Mouse (Mus musculus) embryonic facial prominence, embryonic 11.5 days (tissue): Measurements from ENCODE around the gene Zc3hav1. TPM values are rescaled to one million over a fixed set of nuclear protein-coding genes. Genes with fewer than 3 reads are reported as not detected.

ENCODE experiments used
- ATAC-seq: fragments of 200-750 bp; cut with Nextera tagmentation; replicated peaks from 2 replicates; pipeline ENCODE4 v1.8.0; 2017; ENCODE audit warnings: low read depth; ENCODE audit not compliant: insufficient number of reproducible peaks, low FRiP score, low TSS enrichment
- DNase-seq: peaks from one replicate; pipeline ENCODE4 v3.0.0-alpha.2; 2015; ENCODE audit warnings: low spot score
- H3K27ac ChIP-seq: fragments of 300-500 bp; sonication (generic); replicated peaks from 2 replicates; pipeline ENCODE4 v1.5.1; 2014; ENCODE audit warnings: mild to moderate bottlenecking, low read depth, low read length, control low read depth
- H3K27me3 ChIP-seq: fragments of 300-500 bp; sonication (generic); 2 replicates; pipeline ENCODE4 v1.6.1; 2014; ENCODE audit warnings: mild to moderate bottlenecking, low read length, moderate library complexity, mixed read lengths; ENCODE audit not compliant: control insufficient read depth, insufficient read depth
- H3K36me3 ChIP-seq: fragments of 300-500 bp; sonication (generic); replicated peaks from 2 replicates; pipeline ENCODE4 v1.6.1; 2014; ENCODE audit warnings: low read depth, mild to moderate bottlenecking, low read length, moderate library complexity, mixed read lengths; ENCODE audit not compliant: control insufficient read depth, insufficient read depth
- H3K4me1 ChIP-seq: fragments of 300-500 bp; sonication (generic); 2 replicates; pipeline ENCODE4 v1.6.1; 2014; ENCODE audit warnings: low read length, mixed read lengths; ENCODE audit not compliant: control insufficient read depth, insufficient read depth
- H3K4me2 ChIP-seq: fragments of 300-500 bp; sonication (generic); 2 replicates; pipeline ENCODE4 v1.6.1; 2014; ENCODE audit warnings: low read depth, mild to moderate bottlenecking, control low read depth, low read length, moderate library complexity
- H3K4me3 ChIP-seq: fragments of 300-500 bp; sonication (generic); 2 replicates; pipeline ENCODE4 v1.5.1; 2014; ENCODE audit warnings: low read depth, low read length, control low read depth
- H3K9ac ChIP-seq: fragments of 300-500 bp; sonication (generic); replicated peaks from 2 replicates; pipeline ENCODE4 v1.6.1; 2014; ENCODE audit warnings: mild to moderate bottlenecking, control low read depth, low read length
- H3K9me3 ChIP-seq: fragments of 300-500 bp; sonication (generic); replicated peaks from 2 replicates; pipeline ENCODE4 v1.6.1; 2016; ENCODE audit warnings: mild to moderate bottlenecking, low read length, inconsistent platforms, mixed read lengths; ENCODE audit not compliant: control insufficient read depth
- WGBS: fragments of 180-500 bp; shearing (Covaris S2); extraction: QIAGEN DNeasy Blood & Tissue Kit; methylation state at CpG from one replicate; pipeline ENCODE4 v1.1.7; 2014; 5-methylcytosine and 5-hydroxymethylcytosine counted together
- polyA plus RNA-seq: library from polyadenylated mRNA; unstranded; fragments of >200 nt; fragmentation: Nextera tagmentation; extraction: Ambion mirVana; gene quantifications from 2 replicates; pipeline ENCODE4 v1.2.1, GENCODE M21; 2014

Zc3hav1 gene
- polyA plus RNA-seq, 1 experiment from 2014 or later = 1.8 TPM

DNA sequence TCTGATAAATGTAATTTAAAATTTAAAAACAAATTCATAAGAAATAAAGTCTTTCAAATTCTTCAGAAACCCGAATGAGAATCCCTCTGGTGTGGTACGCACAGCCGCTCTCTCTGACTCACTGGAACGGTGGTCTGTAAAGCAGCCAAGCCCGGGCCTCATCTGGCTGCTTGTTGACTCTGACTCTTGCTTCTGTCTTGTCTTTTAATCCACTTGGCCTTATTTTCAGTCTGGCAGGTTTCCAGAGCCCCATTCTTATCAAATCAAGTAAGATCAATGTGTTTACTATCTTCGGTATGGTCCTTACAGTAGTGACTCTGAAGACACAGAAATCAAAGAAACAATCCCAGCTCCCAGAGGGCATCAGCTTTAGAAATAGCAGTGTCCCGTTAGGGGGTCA lies 1.5 kb upstream of the Zc3hav1 start:
- Histone ChIP-seq H3K27me3 (peaks cover 41% of the 10 kb centered on the region), H3K27ac (no peak overlapping the region), H3K9me3 (no peaks in the 10 kb centered on the region), H3K4me2 (no peak overlapping the region), H3K4me3 (no peak overlapping the region), H3K36me3 (no peaks in the 10 kb centered on the region), H3K4me1 (no peaks in the 10 kb centered on the region; the same call in 1 of the 2 replicates), H3K9ac (no peak overlapping the region)
- 3% methylated on average over 7 of the region's 7 CpGs for WGBS
- no peak for ATAC-seq
- DNase-seq = no peak

DNA sequence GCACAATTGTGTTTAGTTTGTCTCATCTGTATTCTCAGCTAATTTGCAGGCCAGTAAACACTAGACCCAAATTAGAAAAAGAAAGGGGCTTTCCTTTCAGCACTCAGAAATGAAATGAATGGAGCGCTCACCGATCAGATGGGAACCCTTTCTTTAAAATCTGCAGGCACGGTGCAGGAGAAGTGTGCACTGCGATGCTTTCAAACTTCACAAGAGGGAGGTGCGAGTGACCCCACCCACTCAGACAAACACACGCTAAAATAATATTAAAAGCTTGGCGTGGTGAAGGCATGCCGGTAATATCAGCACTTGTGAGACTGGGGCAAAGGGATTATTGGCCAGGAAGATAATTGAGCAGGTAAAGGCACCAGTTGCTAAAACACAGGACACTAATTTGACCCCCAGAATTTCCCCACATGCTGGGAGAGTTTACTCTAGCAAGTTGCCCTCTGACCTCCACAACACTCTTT lies 986 bp upstream of the Zc3hav1 start:
- H3K27me3 ChIP-seq = peaks cover 41% of the 10 kb centered on the region
- H3K4me1 ChIP-seq = no peaks in the 10 kb centered on the region; the same call in 1 of the 2 replicates
- H3K9ac ChIP-seq = no peak overlapping the region
- no peaks in the 10 kb centered on the region for H3K36me3 ChIP-seq
- H3K4me2 ChIP-seq = no peak overlapping the region
- DNase-seq = peak; percentile 10
- WGBS = 3% methylated on average over 8 of the region's 8 CpGs
- H3K27ac ChIP-seq = no peak overlapping the region
- ATAC-seq = no peak
- no peak overlapping the region for H3K4me3 ChIP-seq
- H3K9me3 ChIP-seq = no peaks in the 10 kb centered on the region

DNA sequence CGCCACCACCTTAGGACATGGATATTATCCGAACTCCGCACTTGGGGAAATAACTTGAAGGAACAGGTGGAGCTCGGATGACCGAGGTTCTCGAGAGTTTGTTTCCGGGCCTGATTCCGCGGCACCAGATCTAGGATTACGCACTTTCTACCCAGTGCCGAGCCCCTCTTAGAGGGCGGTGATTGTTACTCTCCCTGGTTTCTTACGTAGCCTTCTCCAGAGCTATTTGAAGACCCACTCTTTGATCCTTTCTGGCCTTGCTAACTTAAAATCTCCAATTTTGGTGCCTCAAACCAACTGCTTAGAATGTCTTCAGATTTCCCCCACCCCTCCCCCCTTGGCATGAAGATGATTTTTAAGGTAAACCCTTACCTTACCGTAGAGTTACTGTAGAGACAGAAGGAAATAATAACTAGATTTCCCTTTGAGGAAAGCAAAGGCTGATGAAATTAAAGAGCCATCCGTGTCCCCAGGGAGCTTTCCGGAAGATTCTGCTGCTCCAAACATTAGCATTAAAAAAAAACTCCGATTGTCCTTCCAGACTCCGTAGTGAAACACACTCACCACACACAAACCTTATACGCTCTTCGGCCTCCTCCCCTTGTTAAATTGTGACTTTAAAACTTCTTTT lies 435 bp upstream of the Zc3hav1 start:
- WGBS = 2% methylated on average over 20 of the region's 20 CpGs
- Histone ChIP-seq H3K27me3 (peaks cover 41% of the 10 kb centered on the region), H3K9ac (no peak overlapping the region)

DNA sequence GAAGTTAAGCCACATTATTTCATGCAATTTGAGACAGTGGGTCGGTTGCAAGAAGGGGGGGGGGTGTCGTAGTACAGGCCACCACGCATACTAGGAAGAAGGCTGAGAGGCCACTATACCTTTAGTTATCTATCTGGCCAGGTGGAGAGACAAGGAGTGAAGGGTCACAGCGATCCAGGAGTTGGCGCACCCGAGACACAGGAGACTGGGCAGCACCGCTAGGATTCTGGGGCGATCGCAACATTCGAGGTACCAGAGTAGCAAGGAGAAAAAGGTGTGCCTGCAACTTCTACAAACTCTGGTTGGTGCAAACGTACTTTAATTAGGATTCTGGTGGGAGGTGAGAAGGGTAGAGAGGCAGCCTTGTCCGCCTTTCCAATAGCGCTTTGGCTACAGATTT lies 1.2 kb downstream of the Zc3hav1 start:
- no peaks in the 10 kb centered on the region for H3K9me3 ChIP-seq
- H3K4me1 ChIP-seq = no peaks in the 10 kb centered on the region; the same call in 1 of the 2 replicates
- peak overlapping the region; percentile 11; the same call in 1 of the 2 replicates for H3K4me3 ChIP-seq
- ATAC-seq = no peak
- H3K27me3 ChIP-seq = peaks cover 41% of the 10 kb centered on the region
- no peaks in the 10 kb centered on the region for H3K36me3 ChIP-seq
- DNase-seq = no peak
- WGBS = 6% methylated on average over 13 of the region's 13 CpGs
- no peak overlapping the region for H3K27ac ChIP-seq
- no peak overlapping the region for H3K9ac ChIP-seq
- no peak overlapping the region for H3K4me2 ChIP-seq

More for the DNA sequence above, 435 bp upstream of the Zc3hav1 start:
- H3K4me1 ChIP-seq = no peaks in the 10 kb centered on the region; the same call in 1 of the 2 replicates
- DNase-seq (peak; percentile 35), ATAC-seq (no peak)
- H3K4me2 ChIP-seq = peak overlapping the region; percentile 66
- peak overlapping the region; percentile 44 for H3K4me3 ChIP-seq
- no peak overlapping the region for H3K27ac ChIP-seq
- H3K9me3 ChIP-seq = no peaks in the 10 kb centered on the region
- no peaks in the 10 kb centered on the region for H3K36me3 ChIP-seq

DNA sequence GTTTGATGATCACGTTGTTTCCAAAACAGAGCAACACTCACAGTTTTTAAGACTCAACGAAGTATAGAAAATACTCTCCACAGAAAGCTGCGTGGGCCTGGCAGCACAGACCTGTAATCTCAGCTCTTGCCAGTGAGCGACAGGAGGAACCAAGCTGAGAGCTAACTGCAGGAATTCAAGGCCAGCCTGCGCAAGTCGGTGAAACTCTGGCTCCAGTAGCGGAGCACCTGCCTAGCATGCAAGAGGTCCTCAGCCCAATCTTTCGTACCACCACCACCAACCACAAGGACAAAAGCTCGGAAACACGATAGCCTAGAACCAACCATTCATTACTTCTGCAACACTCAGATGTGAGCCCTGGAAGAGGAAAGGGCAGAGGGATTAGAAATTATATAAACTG lies 2.0 kb downstream of the Zc3hav1 start:
- Histone ChIP-seq H3K4me1 (no peaks in the 10 kb centered on the region; the same call in 1 of the 2 replicates), H3K4me2 (no peak overlapping the region), H3K9me3 (no peaks in the 10 kb centered on the region), H3K27ac (no peak overlapping the region), H3K36me3 (no peaks in the 10 kb centered on the region), H3K4me3 (no peak overlapping the region), H3K27me3 (peaks cover 41% of the 10 kb centered on the region), H3K9ac (no peak overlapping the region)
- DNase-seq (peak; percentile 27), ATAC-seq (no peak)
- WGBS = 11% methylated on average over 10 of the region's 10 CpGs

DNA sequence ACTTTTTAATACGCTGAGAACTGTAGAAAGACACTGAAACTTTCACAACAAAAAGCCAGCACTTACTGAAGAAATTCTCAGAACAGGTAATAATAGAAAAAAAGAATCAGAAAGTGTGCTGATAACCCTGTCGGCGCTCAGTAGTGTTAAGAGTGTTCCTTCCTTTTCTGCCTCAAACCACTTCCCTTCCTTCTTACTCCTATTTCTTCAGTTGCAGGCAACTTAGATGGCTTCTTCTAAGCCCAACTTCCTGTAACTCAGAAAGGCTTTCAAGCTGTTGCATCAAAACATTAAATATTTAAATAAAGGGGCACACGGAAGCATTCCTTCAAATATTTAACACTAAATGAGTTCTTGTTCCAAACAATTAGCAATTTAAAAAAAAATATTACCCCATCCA lies 2.5 kb downstream of the Zc3hav1 start:
- Histone ChIP-seq H3K4me1 (no peaks in the 10 kb centered on the region; the same call in 1 of the 2 replicates), H3K4me3 (no peak overlapping the region), H3K4me2 (no peak overlapping the region), H3K27ac (no peak overlapping the region), H3K9me3 (no peaks in the 10 kb centered on the region), H3K27me3 (peaks cover 40% of the 10 kb centered on the region), H3K9ac (no peak overlapping the region), H3K36me3 (no peaks in the 10 kb centered on the region)
- ATAC-seq (no peak), DNase-seq (no peak)
- 52% methylated on average over 4 of the region's 4 CpGs for WGBS

DNA sequence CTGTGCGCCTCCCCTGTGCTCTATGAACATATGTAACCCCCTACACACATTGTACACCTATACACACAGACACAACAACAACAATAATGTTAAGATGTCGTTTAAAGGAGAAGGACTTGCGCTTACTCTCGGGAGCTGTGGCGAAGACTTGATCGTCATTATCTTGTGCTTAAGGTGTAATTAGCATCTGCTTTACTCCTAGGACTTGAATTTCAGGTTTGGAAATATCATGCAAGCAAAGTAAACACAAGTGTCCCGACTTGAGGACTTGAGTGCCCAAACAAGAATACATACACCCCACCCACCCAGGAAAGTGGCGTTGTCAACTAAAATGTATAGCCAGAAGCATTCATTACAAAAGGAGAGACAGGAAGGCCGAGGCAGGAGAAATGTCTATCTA lies 4.6 kb downstream of the Zc3hav1 start:
- H3K36me3 ChIP-seq = no peaks in the 10 kb centered on the region
- peaks cover 30% of the 10 kb centered on the region for H3K27me3 ChIP-seq
- DNase-seq (no peak), ATAC-seq (no peak)
- no peak overlapping the region for H3K4me2 ChIP-seq
- no peak overlapping the region for H3K4me3 ChIP-seq
- no peaks in the 10 kb centered on the region; the same call in 1 of the 2 replicates for H3K4me1 ChIP-seq
- no peak overlapping the region for H3K9ac ChIP-seq
- WGBS = 68% methylated on average over 9 of the region's 9 CpGs
- no peaks in the 10 kb centered on the region for H3K9me3 ChIP-seq
- H3K27ac ChIP-seq = no peak overlapping the region

DNA sequence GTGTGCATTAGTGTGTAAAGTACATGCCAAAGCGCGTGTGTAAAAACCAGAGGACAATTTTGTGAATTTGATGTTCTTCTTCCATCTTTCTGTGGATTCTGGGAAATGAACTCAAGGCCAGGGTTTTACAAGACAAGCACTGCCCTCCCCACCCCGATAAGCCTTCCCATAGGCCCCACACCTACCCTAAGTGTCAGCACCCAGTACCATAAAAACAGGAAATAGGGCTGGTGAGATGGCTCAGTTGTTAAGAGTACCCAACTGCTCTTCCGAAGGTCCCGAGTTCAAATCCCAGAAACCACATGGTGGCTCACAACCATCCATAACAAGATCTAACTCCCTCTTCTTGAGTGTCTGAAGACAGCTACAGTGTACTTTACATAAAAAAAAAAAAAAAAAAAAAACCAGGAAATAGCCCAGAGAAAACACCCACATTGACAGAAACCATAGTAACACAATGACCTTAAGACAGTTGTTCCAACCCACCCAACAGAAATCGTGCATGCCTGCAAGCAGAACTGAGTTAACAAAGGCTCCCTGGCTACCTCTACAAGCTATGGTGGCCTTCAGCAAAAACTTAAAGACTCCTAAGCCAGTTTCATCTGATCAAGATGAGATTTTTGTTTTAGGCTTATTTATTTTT lies 5.5 kb downstream of the Zc3hav1 start:
- no peak overlapping the region for H3K9ac ChIP-seq
- H3K4me3 ChIP-seq = no peak overlapping the region
- H3K4me1 ChIP-seq = no peaks in the 10 kb centered on the region; the same call in 1 of the 2 replicates
- no peak overlapping the region for H3K27ac ChIP-seq
- 92% methylated on average over 6 of the region's 6 CpGs for WGBS
- ATAC-seq = no peak
- H3K36me3 ChIP-seq = no peaks in the 10 kb centered on the region
- DNase-seq = no peak
- H3K27me3 ChIP-seq = peaks cover 21% of the 10 kb centered on the region
- no peak overlapping the region for H3K4me2 ChIP-seq
- no peaks in the 10 kb centered on the region for H3K9me3 ChIP-seq
